Mouse (Mus musculus) natural killer cell, adult 2 months (primary cell): ENCODE measurements around the gene Hhex.

Source experiments
- DNase-seq, 2 experiments: peaks; one replicate each; pipeline ENCODE4 v3.0.0; 2022; ENCODE audit warnings: low spot score in 2 of 2

The Hhex gene

DNA sequence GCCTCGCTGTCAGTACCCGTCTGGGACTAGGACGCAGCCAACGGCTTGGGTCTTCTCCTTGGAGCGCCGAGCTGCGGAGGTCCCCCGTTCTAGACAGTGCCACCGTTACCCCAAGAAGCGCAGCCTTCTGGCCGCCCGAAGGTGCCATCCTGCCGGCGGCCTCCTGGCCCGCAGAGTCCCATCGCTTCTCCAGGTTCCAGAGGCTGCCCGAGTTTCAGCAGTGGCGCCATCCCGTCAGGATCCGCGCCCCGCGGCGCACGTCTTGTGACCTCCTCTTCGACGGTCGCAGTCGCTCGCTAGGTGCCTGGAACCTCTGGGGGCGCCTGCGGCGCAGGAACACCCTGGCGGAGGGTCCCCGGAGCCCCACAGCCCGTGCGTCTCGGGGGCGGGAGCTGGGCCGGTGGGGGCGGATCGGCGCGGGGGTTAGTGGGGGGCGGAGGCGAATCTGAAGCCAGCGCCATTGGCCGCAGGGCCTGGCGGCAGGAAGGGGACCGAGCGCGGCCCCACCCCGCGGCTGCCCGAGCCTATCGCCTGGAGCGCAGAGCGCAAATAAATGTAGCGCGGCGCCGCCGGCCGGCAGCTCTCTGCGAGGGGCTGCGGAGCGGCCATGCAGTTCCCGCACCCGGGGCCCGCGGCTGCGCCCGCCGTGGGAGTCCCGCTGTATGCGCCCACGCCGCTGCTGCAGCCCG is at the start of gene Hhex:
Hhex (plus strand) TSS at position 548 of the 689 bp plus-strand sequence.
- peak; percentile 76 to 82 for DNase-seq

GRCm38 (mm10) chr19:37386126-37386525 is 48.5 kb upstream of the Hhex start:
- DNase-seq, result no peak

DNA sequence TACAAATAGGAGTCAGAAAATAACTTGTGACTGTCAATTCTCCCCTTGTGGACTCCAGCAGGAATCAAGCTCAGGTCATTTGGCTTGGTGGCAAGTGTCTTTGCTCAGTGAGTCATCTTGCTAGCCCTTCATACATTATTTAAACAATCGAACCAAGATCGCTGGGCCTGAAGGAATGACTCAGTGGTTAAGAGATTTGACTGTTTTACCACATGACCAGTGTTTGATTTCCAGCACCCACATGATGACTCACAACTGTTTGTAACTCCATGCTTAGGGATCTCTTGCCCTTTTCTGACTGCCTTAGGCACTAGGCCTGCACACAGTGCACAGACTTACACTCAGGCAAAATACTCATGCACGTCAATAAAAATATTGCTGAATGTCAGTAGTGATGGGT is 42.7 kb upstream of the Hhex start:
- no peak for DNase-seq

DNA sequence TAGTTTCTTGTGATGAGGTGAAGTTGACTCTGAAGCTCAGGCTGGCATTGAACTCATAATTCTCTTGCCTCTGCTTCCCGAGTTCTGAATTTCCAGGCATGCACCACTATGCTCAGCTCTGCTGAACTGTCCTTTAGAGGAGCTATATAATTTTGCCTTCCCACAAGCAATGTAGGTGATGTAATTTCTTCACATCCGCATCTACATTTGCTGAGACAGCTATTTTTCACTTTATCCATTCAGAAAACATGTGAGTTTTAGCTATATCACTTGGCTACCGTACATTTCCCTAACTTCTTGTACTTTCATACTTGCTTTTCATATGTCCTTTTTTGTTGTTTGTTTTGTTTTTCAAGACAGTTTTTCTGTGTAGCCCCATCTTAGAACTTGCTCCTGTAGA is 38.3 kb upstream of the Hhex start:
- DNase-seq, result no peak

- no peak for DNase-seq
Observed at GRCm38 (mm10) chr19:37400936-37401335, 33.7 kb upstream of the Hhex start.

DNA sequence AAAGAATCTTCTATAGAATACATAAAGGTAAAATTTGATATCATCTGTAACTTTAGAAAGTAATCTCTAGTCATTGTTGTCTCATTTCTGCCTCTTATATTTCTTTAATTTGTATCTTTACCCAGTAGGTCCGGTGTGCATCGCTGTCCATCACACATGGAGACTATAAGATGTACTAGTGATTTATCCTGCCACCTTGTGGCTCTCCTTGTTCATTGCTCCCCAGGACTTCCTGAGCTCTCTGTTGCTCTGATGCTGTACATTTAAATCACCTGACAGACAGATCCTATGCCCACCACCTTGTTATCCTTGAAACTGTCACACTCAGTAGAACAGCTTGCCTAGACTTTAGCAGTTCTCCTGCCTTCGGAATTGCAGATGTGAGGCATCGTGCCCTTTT is 16.3 kb upstream of the Hhex start:
- peak; percentile 45 to 53 for DNase-seq

DNA sequence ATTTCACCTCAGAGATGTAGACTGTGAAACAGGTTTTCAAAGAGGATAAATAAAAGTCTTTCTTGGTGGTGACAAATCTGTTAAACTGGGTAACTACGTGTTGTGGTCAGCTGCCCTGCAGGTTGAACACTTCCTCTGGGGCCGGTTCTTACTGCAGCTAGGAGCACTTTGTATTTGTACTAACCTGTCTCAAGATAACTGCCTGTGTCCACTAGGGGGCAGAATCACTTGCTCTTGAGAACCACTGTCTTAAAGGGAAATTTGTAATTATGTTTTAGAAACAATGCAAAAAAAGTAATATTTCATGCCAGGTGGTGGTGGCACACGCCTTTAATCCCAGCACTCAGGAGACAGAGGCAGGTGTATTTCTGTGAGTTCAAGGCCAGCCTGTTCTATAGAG is 15.0 kb upstream of the Hhex start:
- DNase-seq, result peak; percentile 73 to 79

DNA sequence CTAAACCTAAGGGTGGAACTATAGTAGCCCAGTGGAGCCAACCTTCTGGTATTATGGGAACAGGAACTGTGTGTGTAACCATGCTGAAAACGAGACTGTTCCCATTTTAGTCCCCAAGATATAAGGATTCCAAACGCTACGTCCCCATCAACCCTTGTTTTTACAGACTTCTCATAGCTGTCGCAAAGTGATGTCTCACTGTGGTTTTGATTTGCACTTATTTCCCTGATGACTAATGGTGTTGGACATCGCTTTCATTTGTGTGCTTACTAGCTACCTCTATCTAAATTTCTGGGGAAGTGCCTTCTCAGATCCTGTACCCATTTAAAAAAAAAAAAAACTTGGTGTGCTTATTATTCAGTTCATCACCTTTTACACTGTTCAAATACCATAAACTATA is 6.0 kb upstream of the Hhex start:
- DNase-seq, result no peak

DNA sequence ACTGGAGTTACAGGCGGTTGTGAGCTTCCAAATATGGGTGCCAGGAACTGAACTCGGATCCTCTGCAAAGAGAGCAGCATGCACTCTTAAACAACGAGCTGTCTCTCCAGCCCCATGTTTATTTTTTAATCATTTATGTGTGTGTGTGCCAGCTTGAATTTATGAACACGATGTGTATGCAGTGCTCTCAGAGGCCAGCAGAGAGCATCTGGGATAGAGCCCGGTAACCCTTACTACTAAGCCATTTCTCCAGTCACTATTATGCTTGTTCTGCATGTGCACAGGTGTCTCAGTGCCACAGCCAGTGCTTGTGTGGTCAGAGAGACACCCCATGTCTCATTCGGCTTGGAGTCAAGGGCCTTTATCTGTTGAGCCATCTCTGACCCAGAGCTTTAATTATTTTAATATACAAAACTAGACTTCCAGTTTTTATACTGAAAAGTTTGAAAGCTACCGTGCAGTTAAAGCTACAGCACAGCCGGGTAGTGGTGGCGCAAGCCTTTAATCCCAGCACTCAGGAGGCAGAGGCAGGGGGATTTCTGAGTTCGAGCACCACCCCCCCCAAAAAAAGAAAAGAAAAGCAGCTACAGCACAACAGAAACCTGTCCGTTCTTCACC is 3.4 kb upstream of the Hhex start:
- no peak for DNase-seq

DNA sequence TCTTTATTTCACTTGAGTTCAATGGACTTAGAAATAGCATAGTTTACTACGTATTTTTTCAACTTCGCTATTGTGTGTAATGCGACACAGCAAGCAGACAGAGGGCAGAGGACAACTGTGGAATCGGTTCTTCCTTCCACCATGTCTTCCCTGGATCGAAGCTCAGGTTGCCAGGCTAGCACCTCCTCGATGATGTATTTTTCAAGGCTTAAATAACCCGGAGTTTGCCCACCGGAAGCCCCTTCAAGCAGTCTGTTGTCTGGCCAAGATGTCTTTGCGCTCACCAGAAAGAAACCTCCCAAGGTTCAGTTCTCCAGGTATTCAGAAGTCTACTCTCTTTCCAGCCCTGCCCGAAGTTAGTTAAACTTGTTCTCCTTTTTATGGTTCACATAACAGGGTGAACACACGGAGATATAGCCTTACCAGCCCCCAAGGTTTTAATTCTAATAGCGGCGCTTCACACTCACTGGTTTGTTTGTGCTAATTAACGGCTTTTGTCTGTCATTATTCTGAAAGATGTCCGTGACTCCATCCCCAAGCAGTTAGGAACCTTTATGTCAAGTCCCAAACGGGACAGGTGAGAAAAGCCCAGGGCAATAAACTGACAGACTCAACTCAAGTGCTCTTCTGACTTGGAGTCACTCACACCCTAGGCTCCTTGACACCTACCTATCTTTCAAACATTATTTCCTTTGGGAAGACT is 1.6 kb upstream of the Hhex start:
- no peak for DNase-seq

DNA sequence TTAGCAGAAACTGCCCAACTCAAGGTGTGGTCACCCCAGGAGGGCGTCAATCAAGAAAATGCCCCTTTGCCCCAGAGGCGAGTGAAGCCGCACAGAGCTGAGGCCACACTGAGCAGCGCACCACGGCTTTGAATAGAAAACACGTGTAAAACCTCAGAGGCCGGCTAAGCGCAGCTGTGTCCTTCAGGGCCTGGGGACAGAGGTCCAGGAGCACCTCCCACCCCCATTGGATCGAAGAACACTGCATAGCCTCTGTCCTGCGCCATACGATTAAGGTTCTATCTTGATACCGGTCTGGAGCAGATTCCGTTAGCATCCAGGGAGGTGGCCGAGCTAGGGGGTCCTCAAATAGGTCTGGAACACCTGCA is 731 bp upstream of the Hhex start:
- DNase-seq, result peak; percentile 26 to 33

DNA sequence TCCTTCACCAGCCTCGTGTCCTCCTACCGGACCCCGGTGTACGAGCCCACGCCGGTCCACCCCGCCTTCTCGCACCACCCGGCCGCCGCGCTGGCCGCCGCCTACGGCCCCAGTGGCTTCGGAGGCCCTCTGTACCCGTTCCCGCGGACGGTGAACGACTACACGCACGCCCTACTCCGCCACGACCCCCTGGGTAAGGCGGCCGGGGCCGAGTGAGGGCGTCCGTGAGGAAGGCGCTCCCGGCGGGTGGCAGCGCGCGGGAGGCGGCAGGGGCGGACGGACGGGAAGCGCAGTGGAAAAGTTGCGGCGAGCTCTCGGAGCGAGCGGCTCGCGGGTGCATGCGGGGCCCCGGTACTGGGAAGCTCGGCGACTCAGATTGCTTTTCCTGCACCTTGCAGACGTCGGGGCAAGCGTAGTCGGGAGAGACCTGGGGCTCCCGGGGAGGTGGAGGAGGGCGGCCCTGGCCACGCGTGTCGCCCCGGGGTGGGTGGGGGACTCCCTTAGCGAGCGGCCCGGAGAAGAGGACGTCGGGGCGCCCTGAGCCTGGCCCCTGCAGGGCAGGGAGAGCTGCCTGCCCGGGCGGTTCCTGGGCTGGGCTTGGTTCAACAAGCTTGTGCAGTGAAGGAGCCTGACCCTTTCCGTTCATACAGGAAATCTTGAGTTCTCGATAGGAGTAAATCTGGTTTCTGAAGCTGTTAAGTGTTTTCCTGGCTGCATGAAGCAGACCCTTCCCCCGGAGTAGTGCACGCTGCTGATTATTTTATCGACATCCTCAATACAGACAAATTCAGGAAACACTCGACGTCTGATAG is 637 bp downstream of the Hhex start:
- DNase-seq, result peak; percentile 52 to 54

GRCm38 (mm10) chr19:37435853-37436174 is 1.2 kb downstream of the Hhex start:
- DNase-seq, result peak in 1 of 2 experiments; percentile 36

- DNase-seq, result peak; percentile 74 to 78
Observed at GRCm38 (mm10) chr19:37436514-37437288, 2.1 kb downstream of the Hhex start.

- no peak for DNase-seq
Observed at GRCm38 (mm10) chr19:37437289-37437606, 2.6 kb downstream of the Hhex start.

DNA sequence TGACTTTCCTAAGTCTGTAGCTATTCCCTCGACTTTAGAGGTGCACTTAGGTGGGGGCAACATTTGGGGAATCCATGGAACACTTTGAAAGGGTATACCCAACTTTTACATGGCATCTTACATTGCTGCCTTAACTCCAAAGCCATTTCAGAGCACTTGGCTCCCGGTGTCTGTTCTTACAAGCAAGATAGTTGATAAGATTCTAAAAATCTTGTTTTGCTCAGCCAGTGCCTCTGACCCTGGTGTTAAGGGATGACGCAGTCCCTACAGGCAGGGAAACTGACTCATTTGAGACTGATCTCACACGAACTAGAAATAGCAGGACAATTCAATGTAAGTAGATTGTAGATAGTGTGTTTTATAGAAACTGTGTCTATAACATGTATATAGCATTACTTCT is 5.6 kb downstream of the Hhex start:
- DNase-seq, result no peak

DNA sequence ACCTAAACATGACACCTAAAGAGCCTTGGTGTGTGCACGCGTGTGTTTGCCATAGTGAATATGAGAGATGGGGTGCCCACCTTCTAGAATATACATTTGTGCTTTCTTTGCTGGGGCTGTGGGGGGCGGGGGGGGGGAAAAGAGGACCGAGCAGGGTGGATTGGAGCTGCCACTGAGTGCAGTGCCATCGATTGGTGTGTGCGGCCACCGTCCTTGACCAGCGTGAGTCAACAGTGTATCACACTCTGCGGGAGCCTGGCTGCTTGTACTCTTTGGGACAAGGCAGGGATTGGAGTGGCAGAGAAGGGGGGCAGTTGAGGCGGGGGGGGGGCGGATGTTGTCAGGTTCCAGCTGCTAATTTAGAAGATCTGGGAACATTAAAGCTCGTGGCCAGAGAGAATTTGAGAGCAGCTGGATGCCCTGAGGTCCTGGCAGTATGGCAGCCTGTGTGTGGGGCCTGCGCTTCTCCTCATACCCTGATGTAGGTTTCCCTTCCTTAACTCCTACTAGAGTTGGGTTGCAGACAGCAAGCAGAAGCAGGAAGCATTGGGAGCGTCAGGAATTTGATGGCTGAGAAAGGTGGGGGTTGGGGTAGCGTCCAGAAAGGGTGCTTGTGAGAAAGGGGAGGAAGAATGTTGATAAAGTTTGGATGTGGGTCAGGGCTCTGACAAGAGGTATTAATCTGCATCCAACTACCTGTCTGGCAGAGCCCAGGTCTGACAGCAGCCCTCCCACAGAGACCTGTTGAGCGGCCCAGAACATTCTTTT is 6.3 kb downstream of the Hhex start:
- DNase-seq, result no peak

GRCm38 (mm10) chr19:37442524-37443286 is 8.1 kb downstream of the Hhex start:
- no peak for DNase-seq

GRCm38 (mm10) chr19:37443631-37444140 is 9.1 kb downstream of the Hhex start:
- no peak for DNase-seq

- no peak for DNase-seq
Observed at GRCm38 (mm10) chr19:37448212-37448611, 13.6 kb downstream of the Hhex start.
